Mouse (Mus musculus): ENCODE measurements at regions not wholly inside any gene's neighbourhood (a gene's known extent, or its start where the extent isn't known, plus 50 kb on each side); places are given as distances from the start of the nearest gene placed in this dataset.
A peak's percentile ranks its signal among the peaks of the same experiment; 100 is the strongest.

- no peak for DNase-seq (ENCODE audit: low spot score)
Measured at GRCm38 (mm10) chr3:141051685-141052084, 160.5 kb downstream of the Pdha2 start.

GRCm38 (mm10) chr3:141014262-141014547 is 197.9 kb downstream of the Pdha2 start:
- DNase-seq (ENCODE audit: low spot score) = no peak

- peak; percentile 53 for DNase-seq (ENCODE audit: low spot score)
Measured at GRCm38 (mm10) chr3:141013521-141014261, 198.5 kb downstream of the Pdha2 start.

- no peak for DNase-seq (ENCODE audit: low spot score)
Measured at GRCm38 (mm10) chr3:141012976-141013375, 199.2 kb downstream of the Pdha2 start.

GRCm38 (mm10) chr3:141008792-141009191 is 203.4 kb downstream of the Pdha2 start:
- no peak for DNase-seq (ENCODE audit: low spot score)

GRCm38 (mm10) chr3:141005885-141006284 is 206.3 kb downstream of the Pdha2 start:
- DNase-seq (ENCODE audit: low spot score) = no peak

- DNase-seq (ENCODE audit: low spot score) = no peak
Measured at GRCm38 (mm10) chr3:141003561-141003960, 208.6 kb downstream of the Pdha2 start.

- no peak for DNase-seq (ENCODE audit: low spot score)
Measured at GRCm38 (mm10) chr3:140988247-140988646, 223.9 kb downstream of the Pdha2 start.

GRCm38 (mm10) chr3:140973519-140973918 is 238.6 kb downstream of the Pdha2 start:
- DNase-seq (ENCODE audit: low spot score) = peak; percentile 15

GRCm38 (mm10) chr3:140969892-140970880 is 242.0 kb downstream of the Pdha2 start:
- no peak for DNase-seq (ENCODE audit: low spot score)

- DNase-seq (ENCODE audit: low spot score) = no peak
Measured at GRCm38 (mm10) chr3:140968556-140968955, 243.6 kb downstream of the Pdha2 start.

GRCm38 (mm10) chr3:140957666-140958065 is 254.5 kb downstream of the Pdha2 start:
- no peak for DNase-seq (ENCODE audit: low spot score)

GRCm38 (mm10) chr3:140952111-140952800 is 259.9 kb downstream of the Pdha2 start:
- no peak for DNase-seq (ENCODE audit: low spot score)

- DNase-seq (ENCODE audit: low spot score) = no peak
Measured at GRCm38 (mm10) chr3:140951024-140951423, 261.1 kb downstream of the Pdha2 start.

GRCm38 (mm10) chr3:140949880-140950662 is 262.1 kb downstream of the Pdha2 start:
- DNase-seq (ENCODE audit: low spot score) = peak; percentile 35

GRCm38 (mm10) chr3:140942450-140942849 is 269.7 kb downstream of the Pdha2 start:
- DNase-seq (ENCODE audit: low spot score) = no peak

GRCm38 (mm10) chr3:140941898-140942297 is 270.3 kb downstream of the Pdha2 start:
- no peak for DNase-seq (ENCODE audit: low spot score)

- no peak for DNase-seq (ENCODE audit: low spot score)
Measured at GRCm38 (mm10) chr3:140941316-140941715, 270.8 kb downstream of the Pdha2 start.

- DNase-seq (ENCODE audit: low spot score) = no peak
Measured at GRCm38 (mm10) chr3:140933156-140933555, 279.0 kb downstream of the Pdha2 start.

GRCm38 (mm10) chr3:140926689-140927088 is 285.5 kb downstream of the Pdha2 start:
- DNase-seq (ENCODE audit: low spot score) = no peak

- no peak for DNase-seq (ENCODE audit: low spot score)
Measured at GRCm38 (mm10) chr3:140876201-140876895, 335.8 kb downstream of the Pdha2 start.

All from retina, embryonic 14.5 days (tissue).